Mouse (Mus musculus) thymus, adult 2 months (tissue): ENCODE results near the gene Fgfr2.
"Not testable (repeated sequence)": the region's sequence is repeated elsewhere in the genome, so short reads cannot be mapped to it uniquely, and the experiment has no call there.

ENCODE experiments used
- CTCF ChIP-seq: fragments of 200-500 bp; IDR thresholded peaks from 2 replicates; pipeline ENCODE4 v1.5.1; 2012; ENCODE audit warnings: mild to moderate bottlenecking, control low read depth, low read length, moderate library complexity, borderline replicate concordance; ENCODE audit not compliant: control insufficient read depth, poor library complexity, insufficient read depth; ENCODE audit errors: extremely low read depth
- POLR2A ChIP-seq: fragments of 200-500 bp; IDR thresholded peaks from 2 replicates; pipeline ENCODE4 v1.6.1; 2012; ENCODE audit warnings: mild to moderate bottlenecking, low read length, control low read depth, moderate library complexity; ENCODE audit not compliant: control insufficient read depth, poor library complexity, insufficient read depth; ENCODE audit errors: extremely low read depth

DNA sequence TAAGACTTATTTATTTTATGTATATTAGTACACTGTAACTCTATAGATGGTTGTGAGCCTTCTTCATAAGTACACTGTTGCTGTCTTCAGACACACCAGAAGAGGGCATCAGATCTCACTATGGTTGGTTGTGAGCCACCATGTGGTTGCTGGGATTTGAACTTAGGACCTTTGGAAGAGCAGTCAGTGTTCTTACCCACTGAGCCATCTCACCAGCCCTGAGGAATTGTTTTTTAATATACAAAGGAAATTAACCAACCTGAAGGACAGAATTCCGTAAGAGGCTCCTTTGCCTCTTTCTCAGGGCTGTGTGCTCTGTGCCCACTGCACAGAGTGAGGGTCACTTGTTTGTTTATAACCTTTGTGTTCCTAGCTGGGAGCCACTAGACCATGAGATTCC is 2455.1 kb downstream of the Fgfr2 start:
- not testable (repeated sequence) for TF ChIP-seq CTCF, POLR2A
